Mouse (Mus musculus) hindbrain, embryonic 15.5 days (tissue): Measurements from ENCODE around the gene Zbtb33. TPM values are rescaled to one million over a fixed set of nuclear protein-coding genes. Genes with fewer than 3 reads are reported as not detected.

Experiments
- ATAC-seq: fragments of 200-750 bp; cut with Nextera tagmentation; 2 replicates; pipeline ENCODE4 v1.8.0; 2017; ENCODE audit warnings: low read depth, moderate number of reproducible peaks, moderate TSS enrichment; ENCODE audit not compliant: low FRiP score
- H3K27ac ChIP-seq: fragments of 300-500 bp; sonication (generic); replicated peaks from 2 replicates; pipeline ENCODE4 v1.5.1; 2015; ENCODE audit warnings: mild to moderate bottlenecking, inconsistent platforms
- H3K27me3 ChIP-seq: fragments of 300-500 bp; sonication (generic); 2 replicates; pipeline ENCODE4 v1.6.1; 2015; ENCODE audit warnings: control low read depth, inconsistent platforms
- H3K36me3 ChIP-seq: fragments of 300-500 bp; sonication (generic); 2 replicates; pipeline ENCODE4 v1.6.1; 2015; ENCODE audit warnings: control low read depth, inconsistent platforms
- H3K4me1 ChIP-seq: fragments of 300-500 bp; sonication (generic); replicated peaks from 2 replicates; pipeline ENCODE4 v1.6.1; 2015; ENCODE audit warnings: control low read depth, inconsistent platforms
- H3K4me2 ChIP-seq: fragments of 300-500 bp; sonication (generic); 2 replicates; pipeline ENCODE4 v1.6.1; 2015; ENCODE audit warnings: moderate library complexity, mild to moderate bottlenecking, inconsistent platforms
- H3K4me3 ChIP-seq: fragments of 300-500 bp; sonication (generic); 2 replicates; pipeline ENCODE4 v1.5.1; 2015; ENCODE audit warnings: mild to moderate bottlenecking, inconsistent platforms
- H3K9ac ChIP-seq: fragments of 300-500 bp; sonication (generic); 2 replicates; pipeline ENCODE4 v1.6.1; 2015; ENCODE audit warnings: inconsistent platforms
- H3K9me3 ChIP-seq: fragments of 300-500 bp; sonication (generic); 2 replicates; pipeline ENCODE4 v1.6.1; 2016; ENCODE audit warnings: control low read depth, inconsistent platforms
- WGBS: fragments of 180-500 bp; shearing (Covaris S2); methylation state at CpG from one replicate; pipeline ENCODE4 v1.1.7; 2015; 5-methylcytosine and 5-hydroxymethylcytosine counted together
- microRNA-seq: library from miRNA; unstranded; fragments of <30 nt; microRNA quantifications from one replicate; pipeline ENCODE4, GENCODE M21; 2016
- polyA plus RNA-seq: library from polyadenylated mRNA; unstranded; fragments of >200 nt; fragmentation: Nextera tagmentation; extraction: Ambion mirVana; gene quantifications from 2 replicates; pipeline ENCODE4 v1.2.1, GENCODE M21; 2015

Gene Zbtb33
- polyA plus RNA-seq, 1 experiment from 2014 or later = 4.0 TPM

GRCm38 (mm10) chrX:38207392-38207791 is 17.8 kb downstream of the Zbtb33 start:
- 46% methylated on average over 1 of the region's 1 CpGs for WGBS
- no peaks in the 10 kb centered on the region for H3K27me3 ChIP-seq
- ATAC-seq = no peak
- H3K27ac ChIP-seq = no peak overlapping the region
- no peak overlapping the region for H3K4me3 ChIP-seq
- H3K36me3 ChIP-seq = no peaks in the 10 kb centered on the region
- H3K4me1 ChIP-seq = no peaks in the 10 kb centered on the region
- no peak overlapping the region for H3K9ac ChIP-seq
- H3K9me3 ChIP-seq = no peaks in the 10 kb centered on the region
- H3K4me2 ChIP-seq = no peak overlapping the region

- H3K36me3 ChIP-seq = no peaks in the 10 kb centered on the region
- WGBS = 77% methylated on average over 9 of the region's 9 CpGs
- H3K9ac ChIP-seq = no peak overlapping the region
- no peak overlapping the region for H3K27ac ChIP-seq
- no peak for ATAC-seq
- no peak overlapping the region for H3K4me2 ChIP-seq
- no peaks in the 10 kb centered on the region for H3K4me1 ChIP-seq
- H3K4me3 ChIP-seq = no peak overlapping the region
- H3K27me3 ChIP-seq = no peaks in the 10 kb centered on the region
- H3K9me3 ChIP-seq = no peaks in the 10 kb centered on the region
Measured at GRCm38 (mm10) chrX:38216986-38217675, 27.5 kb downstream of the Zbtb33 start.

- no peak for ATAC-seq
- Histone ChIP-seq H3K9ac (no peak overlapping the region), H3K9me3 (no peaks in the 10 kb centered on the region), H3K4me3 (no peak overlapping the region), H3K27ac (no peak overlapping the region), H3K4me1 (no peaks in the 10 kb centered on the region), H3K4me2 (no peak overlapping the region), H3K36me3 (no peaks in the 10 kb centered on the region), H3K27me3 (no peaks in the 10 kb centered on the region)
- WGBS = 74% methylated on average over 2 of the region's 2 CpGs
Measured at GRCm38 (mm10) chrX:38217676-38217991, 28.0 kb downstream of the Zbtb33 start.

GRCm38 (mm10) chrX:38222757-38223156 is 33.2 kb downstream of the Zbtb33 start:
- WGBS = 60% methylated on average over 2 of the region's 2 CpGs
- no peaks in the 10 kb centered on the region for H3K4me1 ChIP-seq

GRCm38 (mm10) chrX:38229888-38230287 is 40.3 kb downstream of the Zbtb33 start:
- Histone ChIP-seq H3K36me3 (no peaks in the 10 kb centered on the region), H3K4me1 (no peaks in the 10 kb centered on the region), H3K4me3 (no peak overlapping the region), H3K4me2 (no peak overlapping the region), H3K27me3 (no peaks in the 10 kb centered on the region), H3K9me3 (no peaks in the 10 kb centered on the region), H3K9ac (no peak overlapping the region), H3K27ac (no peak overlapping the region)
- 70% methylated on average over 1 of the region's 1 CpGs for WGBS
- ATAC-seq = no peak

More at GRCm38 (mm10) chrX:38222757-38223156, 33.2 kb downstream of the Zbtb33 start:
- no peaks in the 10 kb centered on the region for H3K27me3 ChIP-seq
- H3K27ac ChIP-seq = no peak overlapping the region
- ATAC-seq = no peak
- no peak overlapping the region for H3K4me2 ChIP-seq
- H3K9ac ChIP-seq = no peak overlapping the region
- no peaks in the 10 kb centered on the region for H3K36me3 ChIP-seq
- H3K4me3 ChIP-seq = no peak overlapping the region
- H3K9me3 ChIP-seq = no peaks in the 10 kb centered on the region

GRCm38 (mm10) chrX:38237731-38238130 is 48.1 kb downstream of the Zbtb33 start:
- 31% methylated on average over 2 of the region's 2 CpGs for WGBS
- no peaks in the 10 kb centered on the region for H3K36me3 ChIP-seq
- no peak for ATAC-seq
- no peak overlapping the region for H3K27ac ChIP-seq
- no peaks in the 10 kb centered on the region for H3K27me3 ChIP-seq
- no peaks in the 10 kb centered on the region for H3K9me3 ChIP-seq
- H3K9ac ChIP-seq = no peak overlapping the region
- H3K4me2 ChIP-seq = no peak overlapping the region
- H3K4me3 ChIP-seq = no peak overlapping the region
- H3K4me1 ChIP-seq = no peaks in the 10 kb centered on the region

Small RNA genes within 50 kb of the gene (microRNA-seq; reads per million reads assigned to microRNA genes)
- gene Mir3110 = not detected

Other genes starting within 250 kb of the Zbtb33 start
- not detected in 2 replicates for gene Btg1-ps1, start 171.0 kb upstream of the Zbtb33 start, polyA plus RNA-seq
- gene Btg1-ps2, start 146.7 kb upstream of the Zbtb33 start, polyA plus RNA-seq = not detected in 2 replicates
- gene Rhox10, start 123.3 kb upstream of the Zbtb33 start, polyA plus RNA-seq = not detected in 2 replicates
- gene Rhox11, start 104.7 kb upstream of the Zbtb33 start, polyA plus RNA-seq = not detected in 2 replicates
- not detected in 2 replicates for gene Rhox12, start 78.9 kb upstream of the Zbtb33 start, polyA plus RNA-seq
- gene Rhox13, start 68.6 kb upstream of the Zbtb33 start, polyA plus RNA-seq = not detected in 2 replicates
- gene Tmem255a, start 62.6 kb downstream of the Zbtb33 start, polyA plus RNA-seq = 37.1 and 39.0 TPM in 2 replicates
- 0.07 TPM in 1 of 2 replicates, not detected in the other for gene Atp1b4, start 126.4 kb downstream of the Zbtb33 start, polyA plus RNA-seq